Mouse (Mus musculus): ENCODE measurements around the gene Lypd6. TPM values are rescaled to one million over a fixed set of nuclear protein-coding genes. Genes with fewer than 3 reads are reported as not detected.

The Lypd6 gene
- polyA plus RNA-seq, 1 experiment, result not detected

GRCm38 (mm10) chr2:50123376-50123775, 57.1 kb downstream of the Lypd6 start:
- no peak overlapping the region for H3K4me3 ChIP-seq (replicated peaks)
- H3K4me1 ChIP-seq (ENCODE audit: control insufficient read depth), result no peaks in the 10 kb centered on the region
- TF ChIP-seq TAL1 (IDR thresholded peaks at IDR 0.05; ENCODE audit: low read length), result no peak
- no peak for TF ChIP-seq GATA1 (IDR thresholded peaks at IDR 0.05; ENCODE audit: low read length)
- no peaks in the 10 kb centered on the region for H3K9me3 ChIP-seq (ENCODE audit: control insufficient read depth, low read length)
- H3K27me3 ChIP-seq (ENCODE audit: control insufficient read depth), result no peaks in the 10 kb centered on the region
- H3K36me3 ChIP-seq (ENCODE audit: control insufficient read depth), result no peaks in the 10 kb centered on the region

GRCm38 (mm10) chr2:50127513-50128175, 61.4 kb downstream of the Lypd6 start:
- H3K27me3 ChIP-seq (ENCODE audit: control insufficient read depth), result no peaks in the 10 kb centered on the region
- TF ChIP-seq TAL1 (IDR thresholded peaks at IDR 0.05; ENCODE audit: low read length) (no peak), GATA1 (IDR thresholded peaks at IDR 0.05; ENCODE audit: low read length) (no peak)
- H3K36me3 ChIP-seq (ENCODE audit: control insufficient read depth), result no peaks in the 10 kb centered on the region
- H3K9me3 ChIP-seq (ENCODE audit: control insufficient read depth, low read length), result no peaks in the 10 kb centered on the region
- no peak overlapping the region for H3K4me3 ChIP-seq (replicated peaks)
- H3K4me1 ChIP-seq (ENCODE audit: control insufficient read depth), result no peaks in the 10 kb centered on the region

- TF ChIP-seq TAL1 (IDR thresholded peaks at IDR 0.05; ENCODE audit: low read length) (no peak), GATA1 (IDR thresholded peaks at IDR 0.05; ENCODE audit: low read length) (no peak)
- H3K27me3 ChIP-seq (ENCODE audit: control insufficient read depth), result no peaks in the 10 kb centered on the region
- H3K9me3 ChIP-seq (ENCODE audit: control insufficient read depth, low read length), result no peaks in the 10 kb centered on the region
- H3K4me3 ChIP-seq (replicated peaks), result no peak overlapping the region
- H3K4me1 ChIP-seq (ENCODE audit: control insufficient read depth), result no peaks in the 10 kb centered on the region
- no peaks in the 10 kb centered on the region for H3K36me3 ChIP-seq (ENCODE audit: control insufficient read depth)
These were observed 62.4 kb downstream of the Lypd6 start for GRCm38 (mm10) chr2:50128322-50129277.

GRCm38 (mm10) chr2:50130674-50131073, 64.4 kb downstream of the Lypd6 start:
- H3K27me3 ChIP-seq (ENCODE audit: control insufficient read depth), result no peaks in the 10 kb centered on the region
- TF ChIP-seq TAL1 (IDR thresholded peaks at IDR 0.05; ENCODE audit: low read length) (no peak), GATA1 (IDR thresholded peaks at IDR 0.05; ENCODE audit: low read length) (no peak)
- H3K4me3 ChIP-seq (replicated peaks), result no peak overlapping the region
- H3K4me1 ChIP-seq (ENCODE audit: control insufficient read depth), result no peaks in the 10 kb centered on the region
- no peaks in the 10 kb centered on the region for H3K36me3 ChIP-seq (ENCODE audit: control insufficient read depth)
- no peaks in the 10 kb centered on the region for H3K9me3 ChIP-seq (ENCODE audit: control insufficient read depth, low read length)

- Histone ChIP-seq H3K36me3 (ENCODE audit: control insufficient read depth) (no peaks in the 10 kb centered on the region), H3K4me1 (ENCODE audit: control insufficient read depth) (no peaks in the 10 kb centered on the region), H3K4me3 (replicated peaks) (no peak overlapping the region), H3K27me3 (ENCODE audit: control insufficient read depth) (no peaks in the 10 kb centered on the region), H3K9me3 (ENCODE audit: control insufficient read depth, low read length) (no peaks in the 10 kb centered on the region)
- TF ChIP-seq GATA1 (IDR thresholded peaks at IDR 0.05; ENCODE audit: low read length) (no peak), TAL1 (IDR thresholded peaks at IDR 0.05; ENCODE audit: low read length) (no peak)
These were observed 77.4 kb downstream of the Lypd6 start for GRCm38 (mm10) chr2:50143672-50144071.

- no peak for TF ChIP-seq GATA1 (IDR thresholded peaks at IDR 0.05; ENCODE audit: low read length)
- no peak for TF ChIP-seq TAL1 (IDR thresholded peaks at IDR 0.05; ENCODE audit: low read length)
- no peaks in the 10 kb centered on the region for H3K36me3 ChIP-seq (ENCODE audit: control insufficient read depth)
These were observed 81.1 kb downstream of the Lypd6 start for GRCm38 (mm10) chr2:50147308-50147707.

GRCm38 (mm10) chr2:50149257-50150202, 83.3 kb downstream of the Lypd6 start:
- Histone ChIP-seq H3K27me3 (ENCODE audit: control insufficient read depth) (no peaks in the 10 kb centered on the region), H3K36me3 (ENCODE audit: control insufficient read depth) (no peaks in the 10 kb centered on the region), H3K4me1 (ENCODE audit: control insufficient read depth) (no peaks in the 10 kb centered on the region), H3K9me3 (ENCODE audit: control insufficient read depth, low read length) (no peaks in the 10 kb centered on the region), H3K4me3 (replicated peaks) (no peak overlapping the region)
- TF ChIP-seq TAL1 (IDR thresholded peaks at IDR 0.05; ENCODE audit: low read length) (no peak), GATA1 (IDR thresholded peaks at IDR 0.05; ENCODE audit: low read length) (no peak)

More at GRCm38 (mm10) chr2:50147308-50147707, 81.1 kb downstream of the Lypd6 start:
- Histone ChIP-seq H3K4me3 (replicated peaks) (no peak overlapping the region), H3K9me3 (ENCODE audit: control insufficient read depth, low read length) (no peaks in the 10 kb centered on the region), H3K27me3 (ENCODE audit: control insufficient read depth) (no peaks in the 10 kb centered on the region), H3K4me1 (ENCODE audit: control insufficient read depth) (no peaks in the 10 kb centered on the region)

- no peak for TF ChIP-seq GATA1 (IDR thresholded peaks at IDR 0.05; ENCODE audit: low read length)
- TF ChIP-seq TAL1 (IDR thresholded peaks at IDR 0.05; ENCODE audit: low read length), result no peak
- H3K9me3 ChIP-seq (ENCODE audit: control insufficient read depth, low read length), result no peaks in the 10 kb centered on the region
These were observed 84.0 kb downstream of the Lypd6 start for GRCm38 (mm10) chr2:50150203-50150590.

More at GRCm38 (mm10) chr2:50150203-50150590, 84.0 kb downstream of the Lypd6 start:
- Histone ChIP-seq H3K4me3 (replicated peaks) (no peak overlapping the region), H3K36me3 (ENCODE audit: control insufficient read depth) (no peaks in the 10 kb centered on the region), H3K27me3 (ENCODE audit: control insufficient read depth) (no peaks in the 10 kb centered on the region), H3K4me1 (ENCODE audit: control insufficient read depth) (no peaks in the 10 kb centered on the region)
